Mouse (Mus musculus) spleen, adult 2 months (tissue): ENCODE results near the gene Smim1.

Experiments used
- CTCF ChIP-seq: fragments of 200-500 bp; IDR thresholded peaks from 2 replicates; pipeline ENCODE4 v1.5.1; 2011; ENCODE audit warnings: mild to moderate bottlenecking, inconsistent platforms; ENCODE audit not compliant: insufficient read depth, insufficient read length, insufficient replicate concordance; ENCODE audit errors: extremely low read depth
- POLR2A ChIP-seq: fragments of 200-500 bp; IDR thresholded peaks from 2 replicates; pipeline ENCODE4 v1.6.1; 2011; ENCODE audit warnings: low read depth, low read length, inconsistent platforms

DNA sequence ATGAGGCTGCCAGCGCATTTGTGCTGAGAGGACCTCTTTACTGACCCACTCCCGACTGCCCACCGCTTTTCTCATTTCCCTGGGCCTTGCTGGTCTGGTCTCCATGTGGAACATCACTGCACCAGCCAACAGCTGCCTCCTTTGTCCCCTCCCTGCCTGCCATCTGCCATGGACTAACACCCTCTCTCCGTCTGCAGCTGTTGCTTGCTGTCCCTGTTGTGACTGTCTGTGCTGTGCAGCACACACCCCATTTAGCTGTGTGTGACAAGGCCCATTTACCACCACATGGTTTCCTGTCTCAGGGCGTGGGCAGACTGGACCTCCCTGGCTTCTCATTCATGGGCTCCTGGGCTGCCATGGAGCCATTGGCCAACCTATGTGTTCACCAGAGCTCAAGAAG is 20.5 kb downstream of the Smim1 start:
- TF ChIP-seq CTCF (no peak), POLR2A (no peak)
